Mouse (Mus musculus): ENCODE measurements around the gene Riox1. TPM values are rescaled to one million over a fixed set of nuclear protein-coding genes. Genes with fewer than 3 reads are reported as not detected.
"Not testable (repeated sequence)": the region's sequence is repeated elsewhere in the genome, so short reads cannot be mapped to it uniquely, and the experiment has no call there.

Gene Riox1
- polyA plus RNA-seq, 1 experiment = 11.8 TPM

DNA sequence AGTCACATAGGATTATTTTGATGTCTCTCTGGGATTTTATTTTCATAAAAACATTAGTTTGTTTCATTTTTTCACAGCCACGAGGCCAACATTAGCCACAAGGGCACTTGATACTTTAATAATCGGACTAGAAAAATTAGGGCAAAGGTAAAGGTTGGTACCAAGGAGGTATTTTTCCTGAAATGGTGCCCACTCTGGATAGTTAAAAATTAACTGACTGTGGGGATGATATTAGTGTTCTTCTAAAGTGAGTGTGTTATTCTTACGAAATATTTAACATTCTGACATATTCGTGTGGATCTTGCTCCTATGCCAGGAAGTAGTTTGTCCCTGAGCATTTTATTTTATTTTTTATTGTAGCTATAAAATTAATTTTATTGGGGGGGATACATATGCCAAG is 31.2 kb downstream of the Riox1 start:
- Histone ChIP-seq H3K4me1 (ENCODE audit: control insufficient read depth, insufficient read depth, low read length) (no peaks in the 10 kb centered on the region), H3K4me3 (ENCODE audit: insufficient read depth, low read length) (no peak overlapping the region), H3K27ac (ENCODE audit: insufficient read depth, low read length) (no peak overlapping the region)
- TF ChIP-seq CTCF (IDR thresholded peaks at IDR 0.05; ENCODE audit: extremely low read depth, insufficient read depth, low read length) (no peak), POLR2A (IDR thresholded peaks at IDR 0.05; ENCODE audit: extremely low read depth, insufficient read depth, low read length) (no peak)

DNA sequence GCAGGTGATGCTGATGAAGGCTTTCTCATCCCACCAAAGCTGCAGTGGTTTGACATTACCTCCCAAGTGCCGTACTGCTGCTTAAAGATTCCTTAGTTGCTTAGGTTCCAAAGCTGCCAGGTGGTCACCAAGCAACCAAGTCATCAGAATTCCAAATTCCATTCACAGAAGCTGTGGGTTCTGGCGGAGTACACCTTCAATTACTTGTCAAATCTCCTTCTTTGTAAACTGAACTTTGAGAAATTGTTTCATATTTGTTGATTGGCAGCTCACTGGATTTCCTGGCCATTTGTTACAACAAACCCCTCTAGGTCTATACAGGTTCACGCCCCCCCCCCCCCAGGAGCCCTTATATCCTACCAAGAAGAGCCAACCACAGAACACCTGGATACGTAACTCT is 34.3 kb downstream of the Riox1 start, which contains the start of gene Heatr4:
TSS of gene Heatr4 (minus strand) at position 101 of the 400 bp plus-strand sequence.
- H3K4me3 ChIP-seq (ENCODE audit: insufficient read depth, low read length) = no peak within 1 kb of the TSS
- H3K27ac ChIP-seq (ENCODE audit: insufficient read depth, low read length) = no peak within 1 kb of the TSS
- H3K4me1 ChIP-seq (ENCODE audit: control insufficient read depth, insufficient read depth, low read length) = no peaks in the 10 kb centered on the region
- no peak for TF ChIP-seq CTCF (IDR thresholded peaks at IDR 0.05; ENCODE audit: extremely low read depth, insufficient read depth, low read length)
- TF ChIP-seq POLR2A (IDR thresholded peaks at IDR 0.05; ENCODE audit: extremely low read depth, insufficient read depth, low read length) = no peak

- TF ChIP-seq CTCF (IDR thresholded peaks at IDR 0.05; ENCODE audit: extremely low read depth, insufficient read depth, low read length) (no peak), POLR2A (IDR thresholded peaks at IDR 0.05; ENCODE audit: extremely low read depth, insufficient read depth, low read length) (no peak)
Measured at GRCm38 (mm10) chr12:83987242-83987582, 36.8 kb downstream of the Riox1 start.

GRCm38 (mm10) chr12:83987583-83988441 is 37.4 kb downstream of the Riox1 start, which contains the start of gene Acot2:
Gene Acot2, plus strand, starts transcription at chr12:83987861.
- Histone ChIP-seq H3K27ac (ENCODE audit: insufficient read depth, low read length) (peak within 1 kb of the TSS; percentile 92), H3K4me1 (ENCODE audit: control insufficient read depth, insufficient read depth, low read length) (no peaks in the 10 kb centered on the region), H3K4me3 (ENCODE audit: insufficient read depth, low read length) (peak within 1 kb of the TSS; percentile 42)
- peak; percentile 61; the same call in 1 of the 2 replicates for TF ChIP-seq POLR2A (IDR thresholded peaks at IDR 0.05; ENCODE audit: extremely low read depth, insufficient read depth, low read length)
- peak; percentile 60 for TF ChIP-seq CTCF (IDR thresholded peaks at IDR 0.05; ENCODE audit: extremely low read depth, insufficient read depth, low read length)

More at GRCm38 (mm10) chr12:83987242-83987582, 36.8 kb downstream of the Riox1 start:
- H3K4me3 ChIP-seq (ENCODE audit: insufficient read depth, low read length) = peak overlapping the region; percentile 42
- H3K27ac ChIP-seq (ENCODE audit: insufficient read depth, low read length) = peak overlapping the region; percentile 34; the same call in 1 of the 2 replicates
- no peaks in the 10 kb centered on the region for H3K4me1 ChIP-seq (ENCODE audit: control insufficient read depth, insufficient read depth, low read length)

DNA sequence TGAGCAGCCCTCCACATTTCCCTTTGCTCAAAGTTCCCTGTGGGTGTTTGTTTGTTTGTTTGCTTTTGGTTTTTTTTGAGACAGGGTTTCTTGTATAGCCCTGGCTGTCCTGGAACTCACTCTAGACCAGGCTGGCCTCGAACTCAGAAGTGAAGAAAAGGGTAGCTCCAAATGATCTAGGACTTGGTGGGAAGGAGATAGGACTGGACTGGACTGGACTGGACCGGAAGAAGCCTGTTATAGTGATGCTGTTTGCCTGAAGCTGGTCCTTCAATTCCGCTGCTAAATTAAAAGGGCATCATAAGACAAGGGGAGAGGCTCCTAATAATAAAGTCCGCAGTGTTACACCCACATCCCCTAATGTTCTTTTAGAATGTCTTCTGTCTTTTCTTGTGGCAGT is 38.1 kb downstream of the Riox1 start:
- no peaks in the 10 kb centered on the region for H3K4me1 ChIP-seq (ENCODE audit: control insufficient read depth, insufficient read depth, low read length)
- peak overlapping the region; percentile 92; the same call in 1 of the 2 replicates for H3K27ac ChIP-seq (ENCODE audit: insufficient read depth, low read length)
- TF ChIP-seq POLR2A (IDR thresholded peaks at IDR 0.05; ENCODE audit: extremely low read depth, insufficient read depth, low read length) = no peak
- TF ChIP-seq CTCF (IDR thresholded peaks at IDR 0.05; ENCODE audit: extremely low read depth, insufficient read depth, low read length) = no peak
- peak overlapping the region; percentile 42 for H3K4me3 ChIP-seq (ENCODE audit: insufficient read depth, low read length)

- no peaks in the 10 kb centered on the region for H3K4me1 ChIP-seq (ENCODE audit: control insufficient read depth, insufficient read depth, low read length)
- TF ChIP-seq CTCF (IDR thresholded peaks at IDR 0.05; ENCODE audit: extremely low read depth, insufficient read depth, low read length) (no peak), POLR2A (IDR thresholded peaks at IDR 0.05; ENCODE audit: extremely low read depth, insufficient read depth, low read length) (no peak)
Measured at GRCm38 (mm10) chr12:83989378-83989777, 39.0 kb downstream of the Riox1 start.

DNA sequence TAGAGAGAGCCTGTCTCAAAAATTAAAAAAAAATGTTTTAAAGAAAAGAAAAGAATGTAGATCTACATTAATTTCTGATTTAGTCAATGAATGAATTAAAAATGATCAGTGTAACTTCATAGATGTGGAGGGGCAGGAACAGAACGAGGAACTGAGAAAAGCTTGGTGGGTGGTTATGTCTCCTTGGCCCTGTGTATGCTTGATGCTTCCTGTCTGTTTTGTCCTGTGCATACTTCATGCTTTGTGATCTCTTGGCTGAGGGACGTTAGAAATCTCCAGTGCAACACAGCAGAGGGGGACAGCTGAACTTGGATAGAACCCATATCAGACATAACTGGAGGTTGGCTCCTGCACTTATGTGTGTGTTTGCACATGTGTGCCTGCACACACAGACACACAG is 46.8 kb downstream of the Riox1 start:
- Histone ChIP-seq H3K4me3 (ENCODE audit: insufficient read depth, low read length) (no peak overlapping the region), H3K27ac (ENCODE audit: insufficient read depth, low read length) (no peak overlapping the region), H3K4me1 (ENCODE audit: control insufficient read depth, insufficient read depth, low read length) (peaks cover 3% of the 10 kb centered on the region)
- TF ChIP-seq CTCF (IDR thresholded peaks at IDR 0.05; ENCODE audit: extremely low read depth, insufficient read depth, low read length) (no peak), POLR2A (IDR thresholded peaks at IDR 0.05; ENCODE audit: extremely low read depth, insufficient read depth, low read length) (no peak)

More at GRCm38 (mm10) chr12:83989378-83989777, 39.0 kb downstream of the Riox1 start:
- H3K4me3 ChIP-seq (ENCODE audit: insufficient read depth, low read length) = no peak overlapping the region
- H3K27ac ChIP-seq (ENCODE audit: insufficient read depth, low read length) = no peak overlapping the region

DNA sequence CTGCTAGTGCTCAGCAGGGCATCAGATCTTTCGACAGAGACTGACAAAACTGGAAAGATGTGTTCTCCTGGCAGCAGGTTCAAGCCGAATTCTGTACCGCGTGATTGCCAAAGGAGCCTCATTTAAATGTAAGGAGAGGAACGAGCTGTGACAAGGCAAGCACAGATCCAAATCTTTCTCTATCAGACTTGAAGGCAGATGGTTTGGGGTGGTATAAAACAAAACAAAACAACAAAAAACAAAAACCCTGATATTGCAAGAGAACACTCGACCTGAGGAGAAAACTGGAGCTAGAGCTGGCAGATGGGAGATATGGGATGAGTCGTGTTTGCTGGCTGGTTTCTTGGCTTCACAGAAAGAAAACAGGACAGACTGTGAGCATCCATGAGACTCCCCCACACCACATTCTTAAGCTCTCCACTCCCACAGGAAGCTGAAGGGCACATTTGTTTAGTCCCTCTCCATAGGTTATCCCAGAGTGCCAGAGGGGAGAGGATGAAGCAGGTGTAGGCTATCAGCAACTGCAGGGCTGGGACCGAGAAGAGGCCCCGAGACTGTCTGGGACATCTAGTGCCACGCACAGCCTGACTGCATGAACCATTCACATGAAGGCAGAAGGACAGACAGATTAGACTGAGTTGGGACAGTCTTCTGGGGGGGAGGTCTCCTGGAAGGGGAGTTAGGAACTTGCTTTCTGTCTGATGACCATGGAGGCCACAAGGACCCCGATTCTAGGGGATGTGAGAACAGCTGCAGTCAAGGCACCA is 48.1 kb downstream of the Riox1 start:
- TF ChIP-seq POLR2A (IDR thresholded peaks at IDR 0.05; ENCODE audit: extremely low read depth, insufficient read depth, low read length) (no peak), CTCF (IDR thresholded peaks at IDR 0.05; ENCODE audit: extremely low read depth, insufficient read depth, low read length) (no peak)
- Histone ChIP-seq H3K4me3 (ENCODE audit: insufficient read depth, low read length) (no peak overlapping the region), H3K27ac (ENCODE audit: insufficient read depth, low read length) (no peak overlapping the region), H3K4me1 (ENCODE audit: control insufficient read depth, insufficient read depth, low read length) (peaks cover 3% of the 10 kb centered on the region)

GRCm38 (mm10) chr12:83999237-83999636 is 48.8 kb downstream of the Riox1 start:
- H3K27ac ChIP-seq (ENCODE audit: insufficient read depth, low read length); H3K4me1 ChIP-seq (ENCODE audit: control insufficient read depth, insufficient read depth, low read length); H3K4me3 ChIP-seq (ENCODE audit: insufficient read depth, low read length): not testable (repeated sequence)
